Mouse (Mus musculus) ES-E14 (cell line): ENCODE measurements at regions not wholly inside any gene's neighbourhood (a gene's known extent, or its start where the extent isn't known, plus 50 kb on each side); places are given as distances from the start of the nearest gene placed in this dataset.

ENCODE experiments used
- DNase-seq: peaks from one replicate; pipeline ENCODE4 v3.0.0-alpha.2; 2013; ENCODE audit warnings: low read depth, low spot score
- H3K27ac ChIP-seq: 2 replicates; pipeline ENCODE4 v1.5.1; 2012; ENCODE audit warnings: low read depth, mild to moderate bottlenecking, low read length, moderate library complexity, mixed read lengths; ENCODE audit not compliant: poor library complexity, insufficient read depth, severe bottlenecking
- H3K36me3 ChIP-seq: 2 replicates; pipeline ENCODE4 v1.6.1; 2012; ENCODE audit warnings: mild to moderate bottlenecking, low read length, moderate library complexity, mixed read lengths; ENCODE audit not compliant: control insufficient read depth, poor library complexity, insufficient read depth, severe bottlenecking
- H3K4me1 ChIP-seq, 2 experiments: fragments of 150-350 bp in 1 of 2; sonication (generic) in 1 of 2; 2 replicates each; pipeline ENCODE4 v1.6.1; 2012; ENCODE audit warnings: low read length in 2 of 2, mild to moderate bottlenecking in 1 of 2, mixed read lengths in 1 of 2; ENCODE audit not compliant: control insufficient read depth in 2 of 2, insufficient read depth in 2 of 2, poor library complexity in 1 of 2
- H3K4me3 ChIP-seq, 2 experiments: fragments of 150-350 bp in 1 of 2; sonication (generic) in 1 of 2; 2 replicates each; pipeline ENCODE4 v1.5.1; 2012; ENCODE audit warnings: low read length in 2 of 2, low read depth in 1 of 2, mild to moderate bottlenecking in 1 of 2, mixed read lengths in 1 of 2; ENCODE audit not compliant: insufficient read depth in 1 of 2, poor library complexity in 1 of 2, severe bottlenecking in 1 of 2
- H3K9ac ChIP-seq: 2 replicates; pipeline ENCODE4 v1.6.1; 2012; ENCODE audit warnings: low read depth, mild to moderate bottlenecking, low read length, mixed read lengths; ENCODE audit not compliant: poor library complexity, insufficient read depth, severe bottlenecking
- H3K9me3 ChIP-seq: fragments of 150-350 bp; sonication (generic); 2 replicates; pipeline ENCODE4 v1.6.1; 2012; ENCODE audit warnings: low read depth, mild to moderate bottlenecking, low read length; ENCODE audit not compliant: control insufficient read depth, insufficient read depth
- CHD2 ChIP-seq: IDR thresholded peaks from 2 replicates; pipeline ENCODE4 v1.6.1; 2014; ENCODE audit warnings: mild to moderate bottlenecking, low read depth, low read length, inconsistent platforms
- HCFC1 ChIP-seq: IDR thresholded peaks from 2 replicates; pipeline ENCODE4 v1.6.1; 2012; ENCODE audit warnings: low read length, inconsistent platforms, borderline replicate concordance; ENCODE audit not compliant: insufficient read depth
- MAFK ChIP-seq: IDR thresholded peaks from 2 replicates; pipeline ENCODE4 v1.6.1; 2014; ENCODE audit warnings: mild to moderate bottlenecking, low read depth, low read length, inconsistent platforms; ENCODE audit not compliant: insufficient read depth
- ZC3H11A ChIP-seq: IDR thresholded peaks from 2 replicates; pipeline ENCODE4 v1.6.1; 2012; ENCODE audit warnings: low read depth, mild to moderate bottlenecking, inconsistent platforms, low read length, borderline replicate concordance
- ZNF384 ChIP-seq: IDR thresholded peaks from 2 replicates; pipeline ENCODE4 v1.6.1; 2012; ENCODE audit warnings: low read depth, low read length, inconsistent platforms
- in situ Hi-C, 2 experiments: fragments of 600-800 bp; cut with MboI; formaldehyde crosslinking; loops; one replicate each; pipeline ENCODE4 v1.15.1; 2025; ENCODE audit warnings: low sequenced_read_pairs in 2 of 2, inconsistent platforms in 1 of 2; ENCODE audit not compliant: unreplicated experiment in 2 of 2

- no peaks in the 10 kb centered on the region for H3K4me1 ChIP-seq
- no peak overlapping the region for H3K27ac ChIP-seq
- H3K9ac ChIP-seq = no peak overlapping the region
- in situ Hi-C loops = no loop called here
- no peaks in the 10 kb centered on the region for H3K9me3 ChIP-seq
- no peak for DNase-seq
- TF ChIP-seq ZC3H11A = no peak
- no peak for TF ChIP-seq HCFC1
- TF ChIP-seq ZNF384 = no peak
- TF ChIP-seq MAFK = no peak
- no peak for TF ChIP-seq CHD2
- no peak overlapping the region for H3K4me3 ChIP-seq
- no peaks in the 10 kb centered on the region for H3K36me3 ChIP-seq
These were observed 603.4 kb upstream of the Tle4 start for GRCm38 (mm10) chr19:15201262-15201661.

GRCm38 (mm10) chr19:15200792-15201191 is 602.9 kb upstream of the Tle4 start:
- DNase-seq = no peak
- TF ChIP-seq CHD2 = no peak
- no peak for TF ChIP-seq MAFK
- no peak for TF ChIP-seq ZC3H11A
- TF ChIP-seq ZNF384 = no peak
- in situ Hi-C loops = no loop called here
- Histone ChIP-seq H3K36me3 (no peaks in the 10 kb centered on the region), H3K9ac (no peak overlapping the region), H3K9me3 (no peaks in the 10 kb centered on the region), H3K4me3 (no peak overlapping the region), H3K4me1 (no peaks in the 10 kb centered on the region), H3K27ac (no peak overlapping the region)

- no peak for DNase-seq
- Histone ChIP-seq H3K4me3 (no peak overlapping the region), H3K36me3 (no peaks in the 10 kb centered on the region), H3K9ac (no peak overlapping the region), H3K9me3 (no peaks in the 10 kb centered on the region), H3K4me1 (no peaks in the 10 kb centered on the region), H3K27ac (no peak overlapping the region)
- in situ Hi-C loops = no loop called here
- no peak for TF ChIP-seq ZC3H11A
- no peak for TF ChIP-seq ZNF384
- no peak for TF ChIP-seq HCFC1
- TF ChIP-seq MAFK = no peak
- no peak for TF ChIP-seq CHD2
These were observed 602.5 kb upstream of the Tle4 start for GRCm38 (mm10) chr19:15200361-15200760.

GRCm38 (mm10) chr19:15199692-15200091 is 601.8 kb upstream of the Tle4 start:
- no peak for DNase-seq
- Histone ChIP-seq H3K4me3 (no peak overlapping the region), H3K27ac (no peak overlapping the region), H3K9ac (no peak overlapping the region), H3K9me3 (no peaks in the 10 kb centered on the region), H3K4me1 (no peaks in the 10 kb centered on the region), H3K36me3 (no peaks in the 10 kb centered on the region)
- no peak for TF ChIP-seq ZNF384
- in situ Hi-C loops = no loop called here

- H3K36me3 ChIP-seq = no peaks in the 10 kb centered on the region
- H3K27ac ChIP-seq = no peak overlapping the region
- no peak overlapping the region for H3K9ac ChIP-seq
- no peaks in the 10 kb centered on the region for H3K4me1 ChIP-seq
- no peak for DNase-seq
- H3K9me3 ChIP-seq = no peaks in the 10 kb centered on the region
- in situ Hi-C loops = no loop called here
- TF ChIP-seq CHD2 = no peak
- no peak for TF ChIP-seq MAFK
- no peak for TF ChIP-seq ZNF384
- no peak for TF ChIP-seq ZC3H11A
- TF ChIP-seq HCFC1 = no peak
- H3K4me3 ChIP-seq = no peak overlapping the region
These were observed 577.4 kb upstream of the Tle4 start for GRCm38 (mm10) chr19:15175221-15175620.
